Mouse (Mus musculus): ENCODE results near the gene Elmod2. TPM values are rescaled to one million over a fixed set of nuclear protein-coding genes. Genes with fewer than 3 reads are reported as not detected.
"Not testable (repeated sequence)": the region's sequence is repeated elsewhere in the genome, so short reads cannot be mapped to it uniquely, and the experiment has no call there.

The Elmod2 gene
- polyA plus RNA-seq, 1 experiment from 2014 or later: 29.9 TPM

DNA sequence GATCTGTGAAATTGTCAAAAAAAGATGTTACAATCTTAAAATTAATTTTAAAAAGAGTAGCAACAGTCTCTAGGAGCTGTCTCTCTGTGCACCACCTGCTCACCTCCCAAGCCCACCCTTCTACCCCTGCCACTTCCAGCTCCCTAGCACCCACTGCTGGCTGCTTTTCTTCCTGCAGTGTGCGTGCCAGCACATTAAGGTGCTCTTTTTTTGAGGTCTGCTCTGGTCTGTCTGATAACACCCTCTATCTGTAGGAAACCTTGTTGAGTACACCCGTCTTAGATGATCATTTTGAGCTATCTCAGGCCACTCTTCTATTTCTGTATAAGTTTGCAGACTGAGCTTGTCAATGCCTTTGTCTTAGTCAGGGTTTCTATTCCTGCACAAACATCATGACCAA, 9.2 kb downstream of the Elmod2 start:
- 86% methylated on average over 2 of the region's 2 CpGs for WGBS
- Histone ChIP-seq H3K27me3 (no peaks in the 10 kb centered on the region), H3K36me3 (peaks cover 58% of the 10 kb centered on the region)

GRCm38 (mm10) chr8:83322374-83322773, 9.9 kb downstream of the Elmod2 start:
- Histone ChIP-seq H3K27ac (replicated peaks) (no peak overlapping the region), H3K27me3 (no peaks in the 10 kb centered on the region), H3K4me2 (replicated peaks) (no peak overlapping the region), H3K9ac (replicated peaks) (no peak overlapping the region), H3K4me1 (no peaks in the 10 kb centered on the region), H3K4me3 (no peak overlapping the region), H3K36me3 (peaks cover 61% of the 10 kb centered on the region), H3K9me3 (no peaks in the 10 kb centered on the region)
- WGBS: 94% methylated on average over 6 of the region's 6 CpGs
- no peak for ATAC-seq (replicated peaks)

More for the DNA sequence above, 9.2 kb downstream of the Elmod2 start:
- no peak for ATAC-seq (replicated peaks)
- H3K9me3 ChIP-seq: no peaks in the 10 kb centered on the region
- no peaks in the 10 kb centered on the region for H3K4me1 ChIP-seq
- no peak overlapping the region for H3K27ac ChIP-seq (replicated peaks)
- H3K9ac ChIP-seq (replicated peaks): no peak overlapping the region
- no peak overlapping the region for H3K4me2 ChIP-seq (replicated peaks)
- no peak overlapping the region for H3K4me3 ChIP-seq

DNA sequence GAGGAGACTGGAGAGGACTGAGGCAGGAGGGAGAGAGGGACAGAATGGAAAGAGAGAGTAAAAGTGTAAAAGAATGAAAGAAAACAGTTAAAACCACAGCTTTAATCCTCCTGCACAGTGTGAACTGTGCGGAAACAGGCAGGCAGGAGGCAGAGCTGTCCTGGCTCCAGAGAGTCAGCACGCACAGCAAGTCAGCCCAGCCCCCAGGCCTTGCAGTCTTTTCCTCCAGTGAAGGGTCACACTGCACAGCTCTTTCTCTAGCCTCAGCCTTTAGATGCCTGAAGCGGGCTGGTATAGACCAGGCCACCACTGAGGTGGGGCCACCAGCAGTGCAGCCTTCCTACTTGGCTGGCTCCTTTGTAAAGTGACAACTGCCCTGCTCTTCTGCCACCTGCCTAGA, 11.7 kb downstream of the Elmod2 start:
- ATAC-seq (replicated peaks): no peak
- 40% methylated on average over 3 of the region's 3 CpGs for WGBS
- Histone ChIP-seq H3K9me3 (no peaks in the 10 kb centered on the region), H3K9ac (replicated peaks) (no peak overlapping the region), H3K4me1 (no peaks in the 10 kb centered on the region), H3K36me3 (peaks cover 71% of the 10 kb centered on the region), H3K4me3 (no peak overlapping the region), H3K27ac (replicated peaks) (no peak overlapping the region), H3K4me2 (replicated peaks) (no peak overlapping the region), H3K27me3 (no peaks in the 10 kb centered on the region)

DNA sequence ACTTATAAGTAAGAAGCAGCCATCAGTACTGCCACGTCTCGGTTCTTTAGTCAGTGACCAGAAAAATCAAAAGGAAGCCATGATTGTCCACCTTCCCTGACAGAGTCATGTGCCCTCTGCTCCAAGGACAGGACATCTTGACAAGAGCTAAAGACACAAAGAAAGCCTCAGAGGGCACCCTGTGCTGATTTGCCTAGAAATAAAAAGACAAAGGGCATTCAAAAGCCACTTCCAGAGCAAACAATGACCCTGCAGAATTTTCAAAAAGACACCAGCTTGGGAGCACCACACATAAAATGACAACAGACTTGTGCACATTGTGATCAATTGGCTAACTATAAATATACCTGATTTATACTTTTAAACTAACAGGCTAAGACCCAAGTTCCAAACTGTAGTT, 16.6 kb downstream of the Elmod2 start:
- no peak for ATAC-seq (replicated peaks)
- H3K4me2 ChIP-seq (replicated peaks): no peak overlapping the region
- H3K4me3 ChIP-seq: no peak overlapping the region
- WGBS: 83% methylated on average over 2 of the region's 2 CpGs
- no peaks in the 10 kb centered on the region for H3K4me1 ChIP-seq
- no peaks in the 10 kb centered on the region for H3K9me3 ChIP-seq
- H3K36me3 ChIP-seq: peaks cover 47% of the 10 kb centered on the region
- H3K27ac ChIP-seq (replicated peaks): no peak overlapping the region
- H3K27me3 ChIP-seq: no peaks in the 10 kb centered on the region
- H3K9ac ChIP-seq (replicated peaks): no peak overlapping the region

DNA sequence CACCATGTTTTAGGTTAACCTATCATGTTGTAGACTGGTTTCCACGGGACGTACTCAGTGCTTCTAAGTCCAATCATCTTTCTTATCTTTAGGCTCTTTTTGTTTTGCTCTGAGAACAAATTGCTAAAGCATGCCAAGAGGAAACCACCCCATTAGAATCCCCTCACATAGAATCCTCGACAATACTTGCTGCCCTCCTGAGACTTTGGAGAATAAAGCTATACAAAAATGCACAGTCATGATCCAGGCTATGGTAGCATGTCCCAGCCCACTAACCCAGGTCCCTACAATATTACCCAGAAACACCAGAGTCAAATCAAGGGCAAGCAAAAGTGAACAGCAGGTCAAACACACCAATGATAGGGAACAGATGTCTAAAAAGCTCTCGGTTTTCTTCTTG, 17.2 kb downstream of the Elmod2 start:
- H3K27ac ChIP-seq (replicated peaks); H3K4me1 ChIP-seq; ATAC-seq (replicated peaks); H3K4me2 ChIP-seq (replicated peaks); H3K4me3 ChIP-seq; H3K9me3 ChIP-seq; H3K27me3 ChIP-seq; H3K9ac ChIP-seq (replicated peaks): not testable (repeated sequence)
- 87% methylated on average over 4 of the region's 4 CpGs for WGBS
- peaks cover 43% of the 10 kb centered on the region for H3K36me3 ChIP-seq

GRCm38 (mm10) chr8:83309836-83310235, 22.4 kb downstream of the Elmod2 start:
- WGBS: 80% methylated on average over 6 of the region's 6 CpGs

DNA sequence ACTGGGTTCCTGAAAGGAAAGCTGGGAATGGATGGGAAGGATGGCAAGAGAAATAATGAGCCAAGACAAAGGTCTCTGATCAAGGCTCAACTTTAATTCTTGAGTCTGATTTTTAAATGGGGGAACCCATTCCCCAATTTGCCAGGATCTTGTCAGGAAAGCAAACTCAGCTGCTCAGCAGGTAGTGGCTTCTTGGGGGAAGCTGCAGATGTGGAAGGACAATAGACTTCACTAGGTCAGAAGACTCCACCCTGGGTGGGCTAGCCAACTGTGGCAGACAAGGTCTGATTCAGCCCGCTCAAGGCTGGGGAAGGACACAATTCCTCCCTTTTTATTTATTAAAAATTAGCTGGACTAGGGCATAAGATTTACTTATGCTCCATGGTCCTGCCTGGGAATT, 27.3 kb downstream of the Elmod2 start:
- WGBS: 95% methylated on average over 1 of the region's 1 CpGs
- Histone ChIP-seq H3K4me2 (replicated peaks) (no peak overlapping the region), H3K27ac (replicated peaks) (no peak overlapping the region), H3K9ac (replicated peaks) (no peak overlapping the region), H3K36me3 (no peaks in the 10 kb centered on the region), H3K4me1 (no peaks in the 10 kb centered on the region), H3K27me3 (no peaks in the 10 kb centered on the region), H3K9me3 (no peaks in the 10 kb centered on the region), H3K4me3 (no peak overlapping the region)
- ATAC-seq (replicated peaks): no peak

More at GRCm38 (mm10) chr8:83309836-83310235, 22.4 kb downstream of the Elmod2 start:
- H3K4me2 ChIP-seq (replicated peaks): no peak overlapping the region
- no peak overlapping the region for H3K4me3 ChIP-seq
- no peak for ATAC-seq (replicated peaks)
- no peaks in the 10 kb centered on the region for H3K27me3 ChIP-seq
- H3K4me1 ChIP-seq: no peaks in the 10 kb centered on the region
- H3K36me3 ChIP-seq: peaks cover 7% of the 10 kb centered on the region; the same call in 1 of the 2 replicates
- H3K9me3 ChIP-seq: no peaks in the 10 kb centered on the region
- no peak overlapping the region for H3K9ac ChIP-seq (replicated peaks)
- no peak overlapping the region for H3K27ac ChIP-seq (replicated peaks)

- no peak for ATAC-seq (replicated peaks)
- Histone ChIP-seq H3K4me3 (no peak overlapping the region), H3K4me1 (no peaks in the 10 kb centered on the region), H3K27me3 (no peaks in the 10 kb centered on the region), H3K4me2 (replicated peaks) (no peak overlapping the region), H3K9me3 (no peaks in the 10 kb centered on the region), H3K9ac (replicated peaks) (no peak overlapping the region), H3K36me3 (no peaks in the 10 kb centered on the region), H3K27ac (replicated peaks) (no peak overlapping the region)
- 48% methylated on average over 1 of the region's 1 CpGs for WGBS
These were observed 32.2 kb downstream of the Elmod2 start for GRCm38 (mm10) chr8:83300135-83300534.

DNA sequence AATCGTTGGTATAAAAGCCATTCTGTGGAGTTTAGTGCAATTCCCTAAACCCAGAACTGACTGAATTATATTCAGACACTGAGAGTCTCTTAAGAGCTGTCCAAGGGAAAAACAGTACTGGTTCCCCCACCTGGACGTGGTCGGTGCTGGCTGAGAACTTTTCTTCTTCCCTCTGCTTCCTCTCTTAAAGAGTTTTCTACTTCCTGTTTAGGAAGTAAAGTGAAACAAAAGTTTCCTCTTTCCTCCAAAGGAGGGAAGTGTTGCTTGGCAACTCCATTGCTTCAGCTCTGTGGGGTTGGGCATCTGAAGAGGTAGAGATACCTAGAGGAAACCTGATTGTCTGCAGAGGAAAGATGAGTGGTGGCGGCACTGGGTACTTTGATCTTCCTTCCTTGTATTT, 34.9 kb downstream of the Elmod2 start:
- H3K36me3 ChIP-seq: no peaks in the 10 kb centered on the region
- H3K4me2 ChIP-seq (replicated peaks): no peak overlapping the region
- H3K9ac ChIP-seq (replicated peaks): no peak overlapping the region
- no peak overlapping the region for H3K27ac ChIP-seq (replicated peaks)
- 85% methylated on average over 4 of the region's 4 CpGs for WGBS
- no peaks in the 10 kb centered on the region for H3K27me3 ChIP-seq
- H3K4me3 ChIP-seq: no peak overlapping the region
- no peak for ATAC-seq (replicated peaks)
- no peaks in the 10 kb centered on the region for H3K9me3 ChIP-seq
- no peaks in the 10 kb centered on the region for H3K4me1 ChIP-seq

DNA sequence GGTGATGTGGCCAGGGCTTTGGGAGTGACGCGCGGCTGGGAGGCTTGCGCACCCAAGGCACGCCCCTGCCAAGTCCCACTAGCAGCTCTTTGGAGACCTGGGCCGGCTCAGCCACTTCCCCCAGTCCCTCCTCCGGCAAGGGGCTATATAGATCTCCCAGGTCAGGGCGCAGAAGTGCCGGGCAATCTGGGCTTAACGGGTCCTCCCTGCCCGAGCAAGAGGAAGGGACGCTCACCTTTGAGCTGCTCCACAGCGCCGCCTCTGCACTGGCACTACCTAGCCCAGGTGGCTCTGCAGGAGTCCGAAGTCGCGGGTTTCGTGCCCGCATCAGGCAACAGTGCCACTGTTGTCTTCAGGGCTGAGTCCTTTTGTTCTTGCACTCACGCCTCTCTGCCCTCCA, 42.1 kb downstream of the Elmod2 start, which contains the start of gene Ucp1:
Gene Ucp1 (plus strand): TSS at position 177 of the 400 bp plus-strand sequence.
- Histone ChIP-seq H3K4me3 (peak within 1 kb of the TSS; percentile 2), H3K27me3 (0 out of 2 replicates have a peak, but pooled peaks cover 2% of the 10 kb centered on the region), H3K27ac (replicated peaks) (no peak within 1 kb of the TSS), H3K4me2 (replicated peaks) (peak within 1 kb of the TSS; percentile 40), H3K9ac (replicated peaks) (no peak within 1 kb of the TSS), H3K9me3 (no peaks in the 10 kb centered on the region), H3K36me3 (no peaks in the 10 kb centered on the region), H3K4me1 (peaks cover 8% of the 10 kb centered on the region; the same call in 1 of the 2 replicates)
- ATAC-seq (replicated peaks): no peak
- WGBS: 3% methylated on average over 20 of the region's 20 CpGs

DNA sequence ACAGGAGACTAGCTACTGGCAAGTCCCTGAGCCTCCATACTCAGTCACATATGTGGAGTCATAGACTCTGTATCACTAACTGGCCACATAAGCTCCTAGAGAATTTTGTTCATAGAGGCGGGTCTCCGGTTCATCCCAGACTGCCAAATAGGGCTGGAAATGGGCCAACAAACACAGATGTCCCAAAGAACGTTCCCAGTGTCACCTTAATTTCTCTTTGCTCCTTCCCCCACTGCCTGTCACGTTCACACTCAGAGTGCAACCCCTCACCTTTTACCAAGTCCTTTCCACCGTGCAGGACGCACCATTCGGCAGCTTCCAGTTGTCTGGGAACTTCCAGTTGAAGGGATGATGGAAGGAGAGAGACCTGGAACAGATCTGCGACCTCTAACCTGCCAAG, 46.9 kb downstream of the Elmod2 start:
- peaks cover 8% of the 10 kb centered on the region; the same call in 1 of the 2 replicates for H3K4me1 ChIP-seq
- no peak overlapping the region for H3K4me2 ChIP-seq (replicated peaks)
- no peak overlapping the region for H3K4me3 ChIP-seq
- no peak overlapping the region for H3K9ac ChIP-seq (replicated peaks)
- no peaks in the 10 kb centered on the region for H3K36me3 ChIP-seq
- WGBS: 81% methylated on average over 8 of the region's 8 CpGs
- no peak overlapping the region for H3K27ac ChIP-seq (replicated peaks)
- ATAC-seq (replicated peaks): no peak
- H3K27me3 ChIP-seq: 0 out of 2 replicates have a peak, but pooled peaks cover 2% of the 10 kb centered on the region
- H3K9me3 ChIP-seq: no peaks in the 10 kb centered on the region

DNA sequence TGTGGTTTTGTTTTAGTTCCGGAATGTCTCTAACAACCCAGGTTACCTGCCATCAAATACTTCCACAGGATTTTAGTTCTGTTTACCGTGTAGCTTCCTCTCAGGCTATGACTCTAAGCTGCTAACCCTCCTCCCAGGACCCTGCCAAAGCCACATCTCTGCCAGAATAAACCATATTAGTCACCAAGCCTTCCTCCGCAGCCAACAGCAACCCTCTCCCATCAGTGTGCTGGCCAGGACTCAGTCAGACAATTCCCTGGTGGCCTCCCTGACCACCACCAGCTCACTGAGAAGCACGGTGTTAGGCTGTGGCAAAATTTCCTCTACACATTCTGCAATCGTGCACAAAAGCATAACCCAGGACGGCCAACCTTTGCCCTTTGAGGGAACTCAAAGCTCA, 53.9 kb downstream of the Elmod2 start:
- Histone ChIP-seq H3K4me3 (no peak overlapping the region), H3K27ac (replicated peaks) (no peak overlapping the region), H3K27me3 (no peaks in the 10 kb centered on the region), H3K9ac (replicated peaks) (no peak overlapping the region), H3K9me3 (no peaks in the 10 kb centered on the region), H3K4me1 (no peaks in the 10 kb centered on the region), H3K36me3 (no peaks in the 10 kb centered on the region; the same call in 1 of the 2 replicates), H3K4me2 (replicated peaks) (no peak overlapping the region)
- WGBS: 79% methylated on average over 6 of the region's 6 CpGs
- no peak for ATAC-seq (replicated peaks)

GRCm38 (mm10) chr8:83274470-83274869, 57.8 kb downstream of the Elmod2 start:
- H3K4me1 ChIP-seq: no peaks in the 10 kb centered on the region
- H3K4me2 ChIP-seq (replicated peaks): no peak overlapping the region
- H3K27me3 ChIP-seq: no peaks in the 10 kb centered on the region
- H3K36me3 ChIP-seq: peaks cover 12% of the 10 kb centered on the region; the same call in 1 of the 2 replicates
- no peak for ATAC-seq (replicated peaks)
- H3K27ac ChIP-seq (replicated peaks): no peak overlapping the region
- no peaks in the 10 kb centered on the region for H3K9me3 ChIP-seq
- whole genome bisulfite sequencing: 73% methylated on average over 11 of the region's 11 CpGs
- no peak overlapping the region for H3K4me3 ChIP-seq
- no peak overlapping the region for H3K9ac ChIP-seq (replicated peaks)

Measured in forebrain, embryonic 15.5 days (tissue).